Mouse (Mus musculus) spleen, postnatal 36 days (tissue): ENCODE measurements at regions not wholly inside any gene's neighbourhood (a gene's known extent, or its start where the extent isn't known, plus 50 kb on each side); places are given as distances from the start of the nearest gene placed in this dataset.

Source experiments
- DNase-seq, 2 experiments: peaks; one replicate each; pipeline ENCODE4 v3.0.0; 2022; ENCODE audit warnings: low spot score in 2 of 2, mixed read lengths in 1 of 2

DNA sequence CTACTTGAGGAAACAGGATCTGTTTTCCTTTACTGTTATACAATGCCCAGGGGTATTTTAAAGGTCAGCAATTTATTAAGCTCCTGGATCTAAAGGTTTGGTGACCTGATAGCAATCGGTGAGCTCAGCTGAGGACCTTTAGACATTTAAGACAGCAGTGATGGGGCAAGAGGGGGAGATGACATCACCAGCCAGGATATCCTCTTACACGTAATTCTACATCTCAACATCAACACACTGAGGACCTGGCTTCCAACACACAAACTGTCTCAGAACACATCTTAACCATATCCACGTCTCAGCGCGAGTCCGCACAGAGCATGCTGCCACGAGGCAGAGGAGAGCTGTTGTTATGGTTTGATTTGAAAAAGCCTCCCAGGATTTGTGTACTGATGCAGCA lies 69.2 kb downstream of the Nhlrc3 start:
- no peak for DNase-seq

DNA sequence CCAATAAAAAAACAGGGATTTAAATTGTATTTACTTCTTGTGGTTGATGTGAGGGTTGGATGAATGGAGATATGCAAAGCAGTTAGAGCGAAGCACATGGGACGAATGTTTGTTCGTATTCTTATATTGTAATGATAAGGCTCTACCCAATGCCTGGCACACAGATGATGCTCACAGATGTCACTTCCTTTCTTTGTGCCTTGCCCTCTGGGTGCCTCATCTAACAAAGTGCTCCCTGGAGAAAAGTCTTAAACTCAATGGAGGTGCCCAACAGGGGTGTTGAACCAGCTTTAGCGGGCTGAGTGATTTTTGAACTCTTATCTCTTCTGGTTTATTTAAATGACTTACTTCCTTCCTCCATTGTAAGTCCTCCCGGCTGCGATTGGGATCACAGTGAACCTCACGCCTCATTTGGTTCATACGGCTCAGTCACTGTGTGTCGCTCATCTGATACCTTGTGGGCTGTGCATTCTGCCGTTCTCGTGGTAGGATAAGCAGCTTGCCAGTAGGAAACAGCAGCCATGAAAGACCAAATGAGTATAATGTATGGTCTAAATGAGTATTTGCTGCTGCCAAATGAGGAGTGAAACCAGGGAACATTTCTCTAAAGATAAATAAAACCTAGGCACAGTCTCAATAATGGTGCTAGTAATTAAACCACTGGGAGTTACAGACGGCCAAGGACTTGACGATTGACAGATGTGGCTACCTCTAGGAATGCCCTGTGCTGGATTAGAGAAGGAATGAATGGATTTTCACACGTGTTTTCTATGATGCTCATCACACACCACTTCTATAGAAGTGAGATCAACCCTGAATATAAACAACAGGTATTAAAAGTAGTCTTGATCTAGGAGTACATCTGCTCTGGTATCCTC lies 81.2 kb downstream of the Nhlrc3 start:
- DNase-seq = peak in 1 of 2 experiments; percentile 1

DNA sequence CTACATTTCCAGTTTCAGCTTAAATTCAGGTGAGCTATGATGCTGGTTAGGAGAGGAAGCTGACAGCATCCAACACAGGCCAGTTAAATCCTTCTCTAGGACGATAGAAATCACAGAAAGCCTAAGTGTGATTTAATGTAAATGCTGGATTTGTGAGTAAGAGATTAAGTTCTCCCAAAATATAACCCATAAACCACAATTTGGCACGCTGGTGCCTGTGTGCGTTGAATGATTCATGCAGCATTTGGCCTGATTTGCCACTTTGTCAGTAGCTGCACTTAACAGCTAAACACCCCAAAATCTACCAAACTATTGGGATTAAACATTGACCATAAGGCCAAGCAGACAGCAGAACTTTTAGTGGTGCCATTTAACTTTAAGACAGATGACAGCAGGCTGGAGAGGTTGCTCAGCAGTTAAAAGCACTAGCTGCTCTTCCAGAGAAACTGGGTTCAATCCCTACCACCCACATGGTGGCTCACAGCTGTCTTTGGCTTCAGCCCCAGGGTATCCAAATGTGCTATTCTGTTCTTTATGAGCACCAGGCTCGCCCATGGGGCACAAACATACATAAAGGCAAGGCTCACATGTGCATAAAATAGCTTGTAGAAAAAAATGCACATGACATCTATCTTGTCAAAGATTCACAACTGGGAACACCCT lies 83.5 kb downstream of the Nhlrc3 start:
- DNase-seq = no peak

DNA sequence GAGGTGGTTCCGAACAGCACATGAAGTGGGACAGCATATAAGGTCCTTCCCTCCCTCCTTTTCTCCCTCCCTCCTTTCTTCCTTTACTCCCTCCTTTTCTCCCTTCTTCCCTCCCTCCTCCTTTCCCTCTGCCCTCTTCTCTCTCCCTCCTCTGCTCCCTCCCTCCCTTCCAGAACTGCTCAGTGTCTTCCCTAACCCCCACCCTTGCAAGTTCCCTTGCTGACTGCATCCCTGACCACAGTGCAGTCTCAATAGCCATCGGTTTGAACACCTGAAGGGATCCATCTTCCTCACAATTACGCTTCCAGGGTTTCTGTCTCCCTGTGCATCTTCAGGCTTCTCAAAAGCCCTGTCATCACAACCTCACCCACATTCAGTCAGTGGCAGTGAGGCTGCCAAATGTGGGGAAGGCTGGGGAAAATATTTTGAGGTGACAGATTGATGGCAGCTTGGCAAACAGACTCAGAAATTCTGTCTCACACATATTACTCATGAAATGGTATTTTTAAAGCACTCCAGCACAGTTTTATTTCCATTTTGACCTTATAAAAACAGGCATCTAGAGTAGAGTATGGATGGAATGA lies 86.2 kb downstream of the Nhlrc3 start:
- DNase-seq = no peak

DNA sequence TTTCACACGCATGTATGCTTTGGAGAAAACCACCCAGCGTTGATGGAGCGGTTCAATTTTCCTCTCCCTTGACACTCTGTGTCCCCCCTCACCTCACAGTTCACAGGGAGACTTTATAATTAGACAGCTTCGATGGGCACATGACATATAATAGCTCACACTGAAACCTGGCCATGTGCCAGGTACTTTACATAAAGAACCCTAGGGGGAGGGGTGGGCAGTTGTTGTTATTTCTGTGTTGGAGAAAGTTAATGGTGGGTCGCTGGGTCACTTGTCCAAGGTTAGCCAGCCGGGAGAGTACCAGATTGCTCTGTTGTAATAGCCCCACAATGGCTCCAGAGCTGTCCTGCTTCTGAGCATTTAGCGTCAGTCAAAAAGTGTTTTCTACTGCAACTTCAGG lies 90.2 kb downstream of the Nhlrc3 start:
- DNase-seq = no peak

DNA sequence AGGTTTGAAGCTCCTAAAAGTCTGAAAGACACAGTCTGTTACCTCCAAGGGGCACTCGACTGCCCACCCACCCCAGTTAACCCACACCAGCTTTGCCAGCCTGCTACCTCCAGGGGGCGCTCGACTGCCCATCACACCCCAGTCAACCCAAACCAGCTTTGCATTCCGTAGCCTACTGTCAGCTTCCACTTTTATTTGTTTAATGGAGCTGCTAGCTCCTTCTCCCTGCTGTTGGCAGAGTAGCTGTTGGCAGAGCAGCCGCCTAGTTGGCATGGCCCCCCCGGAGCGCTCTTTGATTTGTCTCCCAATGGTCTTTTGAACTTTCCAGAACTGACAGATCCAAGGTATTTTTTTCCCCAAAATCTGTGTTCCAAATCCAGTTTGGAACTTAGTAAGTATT lies 91.2 kb downstream of the Nhlrc3 start:
- DNase-seq = no peak

DNA sequence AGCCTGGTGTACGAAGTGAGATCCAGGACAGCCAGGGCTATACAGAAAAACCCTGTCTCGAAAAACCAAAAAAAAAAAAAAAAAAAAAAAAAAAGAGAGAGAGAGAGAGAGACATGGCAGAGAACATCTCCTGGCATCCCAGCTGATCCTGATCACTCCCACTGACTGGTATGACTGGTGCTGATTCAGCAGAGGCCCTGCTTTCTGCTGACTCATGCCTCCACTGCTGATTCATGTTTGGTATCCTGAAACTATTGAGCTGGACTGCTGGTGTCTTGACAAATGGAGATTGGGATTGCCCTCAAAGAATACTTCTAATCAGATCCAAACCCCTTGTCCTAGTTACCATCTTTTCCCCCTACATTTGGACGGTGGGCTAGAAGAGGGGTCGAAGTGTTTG lies 101.9 kb downstream of the Nhlrc3 start:
- no peak for DNase-seq

DNA sequence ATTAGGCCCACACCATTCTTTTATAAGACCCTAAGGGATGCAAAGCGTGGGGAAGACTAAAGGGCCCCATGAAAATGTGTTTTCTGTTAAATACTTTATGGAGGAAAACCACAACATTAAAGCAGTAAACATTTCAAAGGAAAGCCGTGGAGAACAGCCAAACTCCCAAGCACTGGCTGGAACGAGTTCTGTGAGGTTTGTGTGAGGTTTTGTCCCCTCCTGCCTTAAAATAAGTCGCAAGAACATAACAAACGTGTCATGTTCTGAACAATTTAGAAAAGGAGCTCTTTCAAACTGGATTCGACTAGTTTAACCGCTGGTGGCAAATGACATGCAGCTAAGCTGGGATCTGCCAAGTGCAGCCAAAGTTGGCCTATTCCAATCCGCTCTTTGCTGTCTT lies 109.4 kb downstream of the Nhlrc3 start:
- DNase-seq = no peak

DNA sequence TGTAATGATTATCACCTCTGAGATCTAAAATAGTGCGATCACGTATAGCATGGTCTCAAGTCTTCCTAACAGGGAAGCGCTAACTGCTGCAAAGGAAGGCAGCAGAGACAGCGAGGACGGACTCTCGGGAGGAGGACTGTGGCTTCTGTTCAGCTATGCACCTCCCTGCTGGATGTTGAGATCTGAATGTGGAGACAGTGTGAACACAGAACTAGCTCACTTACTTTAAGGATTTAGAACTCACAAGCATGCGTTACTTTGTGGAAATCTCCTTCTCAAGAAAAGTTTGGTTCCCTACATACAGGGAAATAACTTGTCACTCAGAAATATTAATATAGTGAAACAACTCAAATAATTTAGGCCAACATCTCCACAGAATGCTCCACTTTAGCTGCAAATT lies 109.8 kb downstream of the Nhlrc3 start:
- no peak for DNase-seq

DNA sequence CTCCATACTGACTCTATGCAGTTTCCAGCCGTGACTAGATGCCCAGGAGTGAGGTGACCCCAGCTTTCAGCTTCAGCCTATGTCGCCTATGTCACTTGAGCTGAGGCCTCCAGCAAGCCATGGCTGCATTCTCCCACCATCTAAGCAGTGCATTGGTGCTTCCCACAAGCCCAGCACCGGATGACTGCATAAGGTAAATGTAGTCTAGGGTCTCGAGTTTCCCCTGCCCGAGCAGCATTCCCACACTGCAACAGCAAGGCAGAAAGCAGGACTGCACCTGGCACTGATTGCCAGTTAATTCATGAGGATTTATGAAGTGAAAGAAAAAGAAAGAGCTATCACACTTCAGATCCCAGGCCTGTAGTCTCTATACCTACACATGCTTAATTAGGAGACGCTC lies 119.5 kb downstream of the Nhlrc3 start:
- DNase-seq = no peak

DNA sequence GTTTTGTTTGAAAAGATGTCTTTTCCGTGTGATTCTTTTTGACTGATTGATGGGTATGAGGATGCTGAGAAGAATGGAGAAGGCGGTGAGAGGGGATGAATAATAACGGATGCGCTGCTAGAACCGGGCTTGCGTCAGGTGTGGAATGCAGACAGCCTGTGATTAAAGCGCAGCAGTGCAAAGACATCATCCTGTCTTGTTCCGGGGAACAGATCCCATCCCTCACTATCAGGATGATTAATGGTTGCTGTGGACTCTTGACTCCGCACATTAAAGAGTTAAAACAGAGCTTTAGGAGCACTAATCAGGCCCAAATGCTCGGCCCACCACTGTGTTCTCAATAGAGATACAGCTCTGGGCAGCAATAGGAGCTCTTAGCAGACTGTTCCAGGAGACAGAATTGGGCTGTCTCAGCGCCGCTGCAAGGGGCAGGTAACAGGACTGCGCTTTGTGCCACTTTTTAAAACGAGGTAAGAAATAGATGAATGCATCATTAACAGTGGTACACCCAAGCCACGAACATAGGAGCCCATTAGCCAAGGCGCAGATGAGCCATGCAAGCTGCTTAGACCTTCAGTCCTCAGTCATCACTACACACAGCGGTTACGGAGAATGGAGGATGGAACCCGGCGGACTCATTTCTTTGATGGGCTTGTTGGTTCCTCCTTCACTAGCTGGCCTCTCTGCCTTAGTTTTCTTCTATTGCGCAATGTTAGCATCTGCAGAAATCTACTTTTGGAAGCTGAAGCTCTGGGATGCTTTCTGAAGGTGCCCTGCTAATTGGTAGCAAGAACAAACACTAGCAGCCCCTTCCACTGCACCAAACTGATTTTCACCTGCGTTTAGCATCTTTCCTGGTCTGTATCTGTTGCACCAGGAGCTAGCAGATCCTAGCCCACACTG lies 121.6 kb downstream of the Nhlrc3 start:
- no peak for DNase-seq

DNA sequence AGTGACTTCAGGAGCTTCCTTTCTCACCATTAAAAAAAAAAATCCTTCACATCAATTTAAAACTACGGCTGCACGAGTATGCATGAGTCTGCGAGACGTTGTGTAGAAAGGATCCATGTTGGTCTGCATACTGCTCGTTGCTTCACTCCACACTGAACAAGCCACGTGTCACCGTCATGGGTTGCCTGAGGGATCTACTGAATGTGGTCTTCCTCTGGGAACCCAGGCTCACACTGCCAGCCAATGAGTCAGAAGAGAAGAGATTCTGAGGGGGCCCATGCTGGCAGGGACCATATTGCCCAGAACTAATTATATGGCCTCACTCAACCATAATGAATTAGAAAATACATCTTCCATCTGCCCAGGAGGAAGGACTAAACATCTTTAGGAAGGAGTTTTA lies 124.6 kb downstream of the Nhlrc3 start:
- no peak for DNase-seq

DNA sequence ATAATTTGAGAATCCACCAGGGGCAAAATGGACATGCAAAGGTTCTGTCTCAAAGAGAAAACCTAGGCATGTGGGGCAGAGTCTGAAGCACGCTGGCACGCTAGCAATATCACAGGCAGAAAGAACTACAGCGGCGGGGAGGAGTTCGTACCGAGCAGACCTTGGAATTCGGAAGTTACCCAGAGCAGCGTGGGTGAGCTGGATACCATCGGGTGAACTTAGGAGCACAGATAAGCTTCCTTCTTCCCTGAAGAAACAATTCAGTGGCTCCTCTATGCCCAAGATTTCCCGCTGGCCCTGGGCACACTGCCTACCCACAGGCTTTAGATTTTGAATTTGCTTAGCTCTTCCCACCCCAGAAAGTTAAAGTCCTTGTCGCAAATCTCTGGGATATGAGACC lies 129.1 kb downstream of the Nhlrc3 start:
- DNase-seq = no peak

DNA sequence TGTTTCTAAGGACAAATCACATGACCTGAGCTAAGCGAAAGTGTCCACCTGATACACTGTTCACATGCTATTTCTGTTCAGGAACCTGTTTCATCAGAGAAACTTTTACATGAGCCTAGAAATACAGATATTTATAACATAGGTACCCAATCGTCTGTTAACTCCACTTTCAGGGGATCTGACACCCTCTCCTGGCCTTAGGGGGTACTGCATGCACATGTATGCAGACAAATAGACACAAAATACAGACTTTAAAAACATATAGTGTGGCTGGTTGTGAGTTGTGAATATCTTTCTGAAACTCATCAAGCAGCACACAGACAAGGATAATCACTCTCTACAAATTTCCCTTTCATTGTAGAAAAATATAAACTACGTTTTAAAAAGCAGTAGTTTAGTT lies 133.6 kb downstream of the Nhlrc3 start:
- no peak for DNase-seq

DNA sequence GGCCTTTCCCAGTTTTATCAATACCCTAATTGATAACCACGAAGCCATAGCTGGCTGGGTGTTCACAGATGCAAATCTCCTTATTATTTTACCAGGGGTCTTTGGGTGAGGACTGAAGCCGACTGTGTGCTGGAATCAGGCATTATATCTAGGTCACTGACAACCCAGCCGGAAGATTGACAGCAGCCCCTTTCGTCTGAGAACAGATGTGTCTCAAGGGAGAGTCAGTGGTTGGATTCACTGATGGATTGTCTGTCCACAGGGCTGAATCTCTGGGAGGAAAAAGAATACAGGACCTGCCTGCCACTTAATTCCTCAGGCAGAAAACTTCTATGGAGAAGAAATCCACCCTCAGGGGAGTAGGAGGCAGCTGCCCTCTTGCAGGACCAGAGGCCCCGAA lies 135.7 kb downstream of the Nhlrc3 start:
- DNase-seq = no peak

DNA sequence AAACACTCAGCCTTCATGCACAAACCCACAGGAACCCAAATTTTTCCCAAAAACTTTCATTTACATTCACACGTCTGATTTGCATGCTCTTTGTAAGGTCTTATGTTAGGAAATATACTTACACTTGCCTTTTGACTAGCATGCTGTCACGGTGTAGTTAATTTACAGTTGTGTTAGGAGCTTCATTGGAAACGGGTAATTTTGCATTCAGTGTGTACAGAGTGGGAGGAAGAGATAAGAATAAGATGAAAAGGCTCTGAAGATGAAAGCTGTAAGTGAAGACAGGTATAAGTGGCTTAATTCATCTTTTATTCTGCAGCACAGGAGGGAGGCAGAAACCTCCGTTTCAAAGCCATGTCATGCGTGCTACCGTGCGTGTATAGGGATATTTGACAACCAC lies 136.2 kb downstream of the Nhlrc3 start:
- no peak for DNase-seq

DNA sequence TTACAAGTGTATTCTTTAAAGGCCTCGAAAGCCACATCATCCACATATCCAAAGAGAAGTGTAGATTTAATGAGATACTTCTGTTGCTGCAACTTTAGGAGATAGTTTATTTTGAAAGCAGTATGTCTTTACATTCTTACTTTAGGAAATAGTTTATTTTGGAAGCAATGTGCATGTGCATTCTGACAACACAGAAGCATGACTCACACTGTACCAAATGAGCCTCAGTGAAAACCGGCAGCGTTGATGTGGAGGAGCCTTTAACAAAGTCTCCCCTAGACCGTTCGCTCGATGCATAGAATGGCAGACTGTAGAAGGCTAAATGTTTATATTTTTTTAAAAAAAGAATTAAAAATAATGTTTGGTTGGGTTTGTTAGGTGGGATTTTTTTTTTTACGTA lies 138.1 kb downstream of the Nhlrc3 start:
- DNase-seq = no peak

DNA sequence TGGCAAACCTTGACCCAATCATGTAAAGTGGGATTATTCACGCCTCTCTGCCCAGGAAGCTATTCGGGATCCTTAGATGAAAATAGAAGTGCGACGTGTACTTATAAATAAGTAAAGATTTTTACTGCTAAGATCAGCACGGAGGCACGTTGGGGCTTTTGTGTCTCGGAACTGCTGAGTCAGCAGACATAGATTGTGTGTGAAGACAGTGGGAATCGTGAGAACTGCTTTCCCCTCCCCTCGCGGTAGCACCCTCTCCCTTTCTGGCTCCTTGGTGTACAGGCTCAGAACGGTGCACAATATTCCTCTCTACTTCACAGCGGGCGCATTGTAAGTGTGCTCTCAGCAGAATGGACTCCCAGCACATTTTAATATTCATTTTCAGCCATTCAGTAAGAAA lies 138.7 kb downstream of the Nhlrc3 start:
- no peak for DNase-seq

DNA sequence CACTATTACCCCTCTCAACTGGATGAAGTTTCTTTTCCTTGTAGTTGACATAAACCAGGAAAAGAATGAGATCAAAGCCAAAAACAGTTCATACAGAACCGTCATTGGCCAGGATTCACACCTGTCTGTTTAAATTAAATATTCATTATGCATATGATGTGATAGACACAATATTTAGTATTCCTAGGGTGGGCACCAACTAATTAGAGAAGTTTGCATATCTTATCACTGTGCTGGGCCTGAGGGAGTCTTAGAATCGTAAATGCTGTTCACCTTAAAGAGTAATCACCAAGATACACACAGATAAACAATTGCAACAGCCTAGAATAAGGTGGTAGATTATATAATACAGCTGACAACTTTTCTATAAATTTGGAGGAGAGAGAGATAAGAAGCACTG lies 147.7 kb downstream of the Nhlrc3 start:
- no peak for DNase-seq
